Mouse (Mus musculus): ENCODE results near the gene Rab40c.

The Rab40c gene

GRCm38 (mm10) chr17:25946349-25946748 is 26.8 kb upstream of the Rab40c start:
- DNase-seq (ENCODE audit: low spot score), result no peak

GRCm38 (mm10) chr17:25945517-25946155 is 26.1 kb upstream of the Rab40c start:
- DNase-seq (ENCODE audit: low spot score), result no peak

- DNase-seq (ENCODE audit: low spot score), result no peak
Measured at GRCm38 (mm10) chr17:25944366-25945163, 25.0 kb upstream of the Rab40c start, which contains the start of the genes Pigq and Nhlrc4. Gene Pigq, minus strand, starts transcription at chr17:25944936. Gene Nhlrc4, minus strand, starts transcription at chr17:25944961.

- no peak for DNase-seq (ENCODE audit: low spot score)
Measured at GRCm38 (mm10) chr17:25943769-25944168, 24.2 kb upstream of the Rab40c start.

GRCm38 (mm10) chr17:25943221-25943620 is 23.7 kb upstream of the Rab40c start:
- DNase-seq (ENCODE audit: low spot score), result no peak

- DNase-seq (ENCODE audit: low spot score), result peak; percentile 80
Measured at GRCm38 (mm10) chr17:25942597-25943151, 23.1 kb upstream of the Rab40c start.

- DNase-seq (ENCODE audit: low spot score), result peak; percentile 56
Measured at GRCm38 (mm10) chr17:25941511-25942241, 22.1 kb upstream of the Rab40c start.

- no peak for DNase-seq (ENCODE audit: low spot score)
Measured at GRCm38 (mm10) chr17:25934526-25934925, 15.0 kb upstream of the Rab40c start.

GRCm38 (mm10) chr17:25925348-25925747 is 5.8 kb upstream of the Rab40c start:
- DNase-seq (ENCODE audit: low spot score), result no peak

GRCm38 (mm10) chr17:25922120-25922519 is 2.6 kb upstream of the Rab40c start:
- DNase-seq (ENCODE audit: low spot score), result peak; percentile 35

- DNase-seq (ENCODE audit: low spot score), result peak; percentile 98
Measured at GRCm38 (mm10) chr17:25919786-25920642, 487 bp upstream of the Rab40c start.

GRCm38 (mm10) chr17:25918037-25918750 is 1.3 kb downstream of the Rab40c start:
- DNase-seq (ENCODE audit: low spot score), result no peak

GRCm38 (mm10) chr17:25916931-25917647 is 2.4 kb downstream of the Rab40c start:
- no peak for DNase-seq (ENCODE audit: low spot score)

- DNase-seq (ENCODE audit: low spot score), result no peak
Measured at GRCm38 (mm10) chr17:25914295-25914694, 5.2 kb downstream of the Rab40c start.

GRCm38 (mm10) chr17:25913877-25914275 is 5.7 kb downstream of the Rab40c start:
- DNase-seq (ENCODE audit: low spot score), result no peak

- no peak for DNase-seq (ENCODE audit: low spot score)
Measured at GRCm38 (mm10) chr17:25913186-25913876, 6.2 kb downstream of the Rab40c start.

GRCm38 (mm10) chr17:25911816-25912215 is 7.7 kb downstream of the Rab40c start:
- no peak for DNase-seq (ENCODE audit: low spot score)

- no peak for DNase-seq (ENCODE audit: low spot score)
Measured at GRCm38 (mm10) chr17:25907640-25908039, 11.9 kb downstream of the Rab40c start.

GRCm38 (mm10) chr17:25903061-25903460 is 16.5 kb downstream of the Rab40c start:
- no peak for DNase-seq (ENCODE audit: low spot score)
